Mouse (Mus musculus) lung, adult 2 months (tissue): Measurements from ENCODE around the gene Alk. TPM values are rescaled to one million over a fixed set of nuclear protein-coding genes. Genes with fewer than 3 reads are reported as not detected.

ENCODE experiments used
- DNase-seq: peaks from one replicate; pipeline ENCODE4 v3.0.0; 2022
- H3K4me1 ChIP-seq: fragments of 200-500 bp; 2 replicates; pipeline ENCODE4 v1.6.1; 2011; ENCODE audit warnings: low read length; ENCODE audit not compliant: control insufficient read depth, insufficient read depth
- H3K4me3 ChIP-seq: fragments of 200-500 bp; replicated peaks from 2 replicates; pipeline ENCODE3; 2011; ENCODE audit warnings: low read depth, mild to moderate bottlenecking, control low read depth, low read length; ENCODE audit errors: extremely low read depth
- CTCF ChIP-seq: fragments of 200-500 bp; IDR thresholded peaks from 2 replicates; pipeline ENCODE4 v1.5.1; 2011; ENCODE audit warnings: mild to moderate bottlenecking, low read length, control low read depth; ENCODE audit not compliant: insufficient read depth
- POLR2A ChIP-seq: fragments of 200-500 bp; IDR thresholded peaks from 2 replicates; pipeline ENCODE4 v1.6.1; 2011; ENCODE audit warnings: low read depth, mild to moderate bottlenecking, control low read depth, low read length, borderline replicate concordance; ENCODE audit errors: extremely low read depth
- WGBS: fragments of 180-500 bp; shearing (Covaris S2); methylation state at CpG from one replicate; pipeline ENCODE4 v1.1.7; 2018; 5-methylcytosine and 5-hydroxymethylcytosine counted together
- polyA plus RNA-seq: library from polyadenylated mRNA; depleted of rRNA; stranded (reverse); fragments of >200 nt; gene quantifications from 2 replicates; pipeline ENCODE4 v1.2.3, GENCODE M21; 2012

Alk gene
- polyA plus RNA-seq, 1 experiment = not detected

DNA sequence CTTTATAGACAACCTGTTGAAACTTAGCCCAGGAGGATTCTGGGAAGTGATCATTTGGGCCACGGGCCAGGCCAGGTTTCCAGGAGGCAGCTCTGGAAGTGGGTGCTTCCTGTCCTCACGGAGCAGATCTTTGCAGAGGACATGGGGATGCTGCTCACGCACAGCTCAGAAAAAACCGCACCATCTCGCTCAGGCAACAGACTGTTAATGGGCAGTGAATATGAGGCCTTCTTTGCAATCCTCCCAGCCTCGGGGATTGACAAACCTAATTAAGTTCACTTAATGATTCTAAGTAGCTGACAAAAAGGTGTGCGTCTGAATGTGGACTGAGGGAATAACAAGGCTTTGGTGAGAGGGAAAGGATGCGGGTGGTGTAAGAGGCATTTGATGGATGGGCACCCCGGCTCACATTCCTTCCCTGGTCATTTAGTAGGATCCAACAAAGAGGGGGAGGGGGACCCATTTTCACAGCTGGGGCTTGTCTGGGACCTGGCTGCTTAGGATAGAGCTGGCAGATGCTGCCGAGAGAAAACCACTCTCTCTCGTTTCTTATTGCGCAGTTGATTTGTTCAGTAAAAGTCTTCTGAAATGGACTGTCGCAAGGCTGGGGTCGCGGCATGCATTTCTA is 650.1 kb downstream of the Alk start:
- no peak for TF ChIP-seq POLR2A
- TF ChIP-seq CTCF = no peak
- Histone ChIP-seq H3K4me1 (no peaks in the 10 kb centered on the region), H3K4me3 (no peak overlapping the region)
- 74% methylated on average over 15 of the region's 15 CpGs for WGBS
- DNase-seq = no peak

GRCm38 (mm10) chr17:71950968-71951367 is 653.5 kb downstream of the Alk start:
- DNase-seq = no peak
- 63% methylated on average over 5 of the region's 5 CpGs for WGBS
- H3K4me1 ChIP-seq = no peaks in the 10 kb centered on the region
- TF ChIP-seq POLR2A = no peak
- no peak for TF ChIP-seq CTCF
- no peak overlapping the region for H3K4me3 ChIP-seq

DNA sequence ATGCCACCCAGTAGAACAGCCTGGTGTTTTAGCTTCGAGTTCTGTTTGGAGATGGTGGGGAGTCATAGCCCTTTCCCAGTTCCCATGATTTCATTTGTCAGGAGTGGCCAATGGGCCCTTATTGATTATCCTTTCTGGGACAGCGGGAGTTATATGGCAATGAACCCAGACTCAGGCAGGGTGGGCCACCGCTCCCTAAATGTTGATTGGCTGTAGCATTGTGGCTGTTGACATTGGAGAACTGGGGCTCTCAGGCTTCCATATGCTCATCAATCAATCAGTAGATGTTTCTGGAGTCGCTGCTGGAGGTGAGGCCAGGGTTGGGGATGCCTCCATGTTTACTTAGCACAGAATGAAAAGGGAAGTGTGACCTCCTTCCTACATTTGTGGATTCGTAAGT is 655.7 kb downstream of the Alk start:
- DNase-seq = no peak
- 48% methylated on average over 5 of the region's 5 CpGs for WGBS
- Histone ChIP-seq H3K4me3 (no peak overlapping the region), H3K4me1 (no peaks in the 10 kb centered on the region)
- TF ChIP-seq POLR2A (no peak), CTCF (no peak)

GRCm38 (mm10) chr17:71947452-71947851 is 657.0 kb downstream of the Alk start:
- no peak overlapping the region for H3K4me3 ChIP-seq
- DNase-seq = no peak
- 42% methylated on average over 9 of the region's 9 CpGs for whole genome bisulfite sequencing
- H3K4me1 ChIP-seq = no peaks in the 10 kb centered on the region
- TF ChIP-seq CTCF (no peak), POLR2A (no peak)

DNA sequence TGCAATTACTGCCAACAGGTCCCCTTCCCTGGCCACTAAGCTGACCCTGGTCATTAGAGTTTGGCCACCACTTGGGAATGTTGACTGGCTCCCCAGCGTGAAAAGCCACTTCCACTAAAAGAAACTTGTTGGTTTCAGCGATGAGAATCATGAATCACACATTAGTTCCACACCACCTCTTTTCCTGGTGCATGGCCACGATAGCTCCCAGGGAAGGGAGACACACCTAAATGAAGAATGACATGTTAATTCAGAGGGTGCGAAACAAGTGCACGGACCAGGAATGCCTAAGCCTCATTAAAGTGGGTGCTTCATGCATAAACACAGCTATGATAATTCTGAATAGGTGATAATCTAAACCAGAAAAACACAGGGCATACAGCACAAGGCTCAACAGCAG is 660.4 kb downstream of the Alk start:
- Histone ChIP-seq H3K4me3 (no peak overlapping the region), H3K4me1 (no peaks in the 10 kb centered on the region)
- no peak for DNase-seq
- TF ChIP-seq POLR2A = no peak
- no peak for TF ChIP-seq CTCF
- WGBS = 76% methylated on average over 5 of the region's 5 CpGs

DNA sequence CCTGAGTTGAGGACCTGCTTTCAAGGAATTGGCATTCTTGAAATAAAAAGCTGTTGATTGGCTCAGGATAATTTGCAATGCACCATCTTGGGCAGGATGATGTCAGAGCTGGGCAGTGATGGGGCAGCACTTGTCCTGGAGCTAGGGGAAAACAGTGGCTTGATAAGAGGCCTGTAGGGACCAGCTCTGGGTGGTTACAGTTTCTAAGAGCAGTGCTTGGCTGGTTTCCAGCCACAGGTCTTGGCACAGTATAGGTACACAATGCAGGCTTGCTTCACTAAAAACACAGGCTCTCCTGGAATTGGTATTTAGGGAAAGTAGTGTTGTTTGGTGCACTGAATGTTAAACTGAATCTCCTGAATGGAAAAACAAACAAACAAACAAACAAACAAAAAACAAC is 662.4 kb downstream of the Alk start:
- no peak for TF ChIP-seq POLR2A
- TF ChIP-seq CTCF = no peak
- DNase-seq = no peak
- no peaks in the 10 kb centered on the region for H3K4me1 ChIP-seq
- no peak overlapping the region for H3K4me3 ChIP-seq

- 52% methylated on average over 6 of the region's 6 CpGs for WGBS
- TF ChIP-seq POLR2A (no peak), CTCF (no peak)
- no peak for DNase-seq
- Histone ChIP-seq H3K4me3 (no peak overlapping the region), H3K4me1 (no peaks in the 10 kb centered on the region)
Observed at GRCm38 (mm10) chr17:71941436-71941835, 663.0 kb downstream of the Alk start.

DNA sequence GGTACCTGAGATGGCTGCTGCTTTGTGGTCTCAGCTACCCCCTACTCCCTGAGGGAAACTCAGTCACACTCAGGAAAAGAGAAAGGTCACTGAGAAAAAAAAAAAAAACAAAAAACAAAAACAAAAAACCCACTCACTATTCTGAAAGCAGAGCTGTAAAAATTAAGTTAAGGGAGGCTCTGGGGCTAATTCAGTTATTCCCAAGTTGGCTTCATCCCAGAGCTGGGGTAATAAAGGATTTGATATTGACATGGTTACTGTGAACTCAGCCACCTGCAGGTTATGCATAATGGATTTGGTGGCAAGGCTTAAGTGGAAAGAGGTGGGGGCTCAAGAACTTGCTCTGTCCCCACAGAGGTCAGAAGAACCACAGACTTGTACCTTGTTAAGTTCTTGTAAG is 667.7 kb downstream of the Alk start:
- H3K4me3 ChIP-seq = no peak overlapping the region
- no peak for DNase-seq
- no peaks in the 10 kb centered on the region for H3K4me1 ChIP-seq
- TF ChIP-seq POLR2A (no peak), CTCF (no peak)

- Histone ChIP-seq H3K4me1 (no peaks in the 10 kb centered on the region), H3K4me3 (no peak overlapping the region)
- 71% methylated on average over 10 of the region's 10 CpGs for WGBS
- TF ChIP-seq POLR2A (no peak), CTCF (no peak)
- DNase-seq = no peak
Observed at GRCm38 (mm10) chr17:71935837-71936236, 668.6 kb downstream of the Alk start.

DNA sequence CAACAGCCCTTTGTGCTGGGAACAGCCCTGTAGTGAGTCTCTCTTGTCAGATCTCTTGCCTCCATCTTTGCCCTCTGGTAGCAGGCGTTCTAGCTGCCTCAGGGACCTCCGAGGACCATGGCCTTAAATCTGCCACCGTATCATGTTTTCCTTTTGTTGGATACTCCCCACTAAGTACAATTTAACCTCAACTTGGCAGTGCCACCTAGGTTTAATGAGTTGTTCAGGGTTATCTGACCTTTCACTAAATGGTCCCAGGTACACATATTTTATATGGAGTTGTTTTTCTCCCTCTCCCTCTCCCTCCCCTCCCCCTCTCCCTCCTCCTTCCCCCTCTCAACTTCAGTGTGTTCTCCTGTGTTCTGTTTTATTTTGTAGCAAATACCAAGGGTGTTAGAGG is 669.1 kb downstream of the Alk start:
- DNase-seq = no peak
- WGBS = 73% methylated on average over 3 of the region's 3 CpGs
- no peak overlapping the region for H3K4me3 ChIP-seq
- no peak for TF ChIP-seq POLR2A
- TF ChIP-seq CTCF = no peak
- no peaks in the 10 kb centered on the region for H3K4me1 ChIP-seq
